Mouse (Mus musculus) limb, embryonic 12.5 days (tissue): ENCODE data around the gene 1110057P08Rik. TPM values are rescaled to one million over a fixed set of nuclear protein-coding genes. Genes with fewer than 3 reads are reported as not detected.
"Not testable (repeated sequence)": the region's sequence is repeated elsewhere in the genome, so short reads cannot be mapped to it uniquely, and the experiment has no call there.

Source experiments
- ATAC-seq: fragments of 200-750 bp; cut with Nextera tagmentation; 2 replicates; pipeline ENCODE4 v1.8.0; 2017; ENCODE audit warnings: low read depth, moderate TSS enrichment; ENCODE audit not compliant: insufficient number of reproducible peaks, insufficient read depth, low FRiP score, low TSS enrichment
- H3K27ac ChIP-seq: fragments of 300-500 bp; sonication (generic); 2 replicates; pipeline ENCODE4 v1.5.1; 2016; ENCODE audit warnings: mild to moderate bottlenecking, moderate library complexity
- H3K27me3 ChIP-seq: fragments of 300-500 bp; sonication (generic); 2 replicates; pipeline ENCODE4 v1.6.1; 2016; ENCODE audit warnings: mild to moderate bottlenecking, moderate library complexity
- H3K36me3 ChIP-seq: fragments of 300-500 bp; sonication (generic); 2 replicates; pipeline ENCODE4 v1.6.1; 2016; ENCODE audit warnings: mild to moderate bottlenecking, moderate library complexity
- H3K4me1 ChIP-seq: fragments of 300-500 bp; sonication (generic); replicated peaks from 2 replicates; pipeline ENCODE4 v1.6.1; 2016
- H3K4me2 ChIP-seq: fragments of 300-500 bp; sonication (generic); 2 replicates; pipeline ENCODE4 v1.6.1; 2016; ENCODE audit warnings: mild to moderate bottlenecking, moderate library complexity
- H3K4me3 ChIP-seq: fragments of 300-500 bp; sonication (generic); replicated peaks from 2 replicates; pipeline ENCODE4 v1.5.1; 2016; ENCODE audit warnings: mild to moderate bottlenecking
- H3K9ac ChIP-seq: fragments of 300-500 bp; sonication (generic); replicated peaks from 2 replicates; pipeline ENCODE4 v1.6.1; 2016; ENCODE audit warnings: mild to moderate bottlenecking, moderate library complexity
- H3K9me3 ChIP-seq: fragments of 300-500 bp; sonication (generic); 2 replicates; pipeline ENCODE4 v1.6.1; 2016; ENCODE audit warnings: mild to moderate bottlenecking, moderate library complexity
- WGBS: fragments of 180-500 bp; shearing (Covaris S2); methylation state at CpG from one replicate; pipeline ENCODE4 v1.1.7; 2016; 5-methylcytosine and 5-hydroxymethylcytosine counted together
- polyA plus RNA-seq: library from polyadenylated mRNA; unstranded; fragments of >200 nt; fragmentation: Nextera tagmentation; extraction: Ambion mirVana; gene quantifications from 2 replicates; pipeline ENCODE4 v1.2.1, GENCODE M21; 2016

The 1110057P08Rik gene
- polyA plus RNA-seq: not detected in 2 replicates

DNA sequence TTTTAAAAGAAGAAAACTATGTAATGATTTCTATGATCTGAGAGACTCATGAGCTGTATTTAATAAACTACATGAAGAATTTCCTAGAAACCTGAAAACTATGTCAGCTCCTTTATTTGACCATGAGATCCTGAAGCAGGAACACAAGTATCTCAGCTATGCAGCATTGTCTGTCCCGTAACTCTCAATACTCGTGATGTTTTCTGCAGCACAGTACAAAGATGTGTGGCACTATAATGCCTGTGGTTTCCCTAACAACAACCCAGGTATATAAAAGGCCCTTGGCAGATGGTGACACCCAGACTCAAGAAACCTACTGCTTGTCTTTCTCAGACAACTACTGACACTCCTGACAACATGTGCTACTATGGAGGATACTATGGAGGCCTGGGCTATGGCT lies at the start of gene 1110057P08Rik:
1110057P08Rik (plus strand) TSS at position 301 of the 400 bp plus-strand sequence.
- no peaks in the 10 kb centered on the region for H3K4me1 ChIP-seq
- H3K27me3 ChIP-seq: no peaks in the 10 kb centered on the region
- H3K27ac ChIP-seq: no peak within 1 kb of the TSS
- H3K4me3 ChIP-seq: no peak within 1 kb of the TSS
- WGBS: 72% methylated on average over 2 of the region's 2 CpGs
- no peak within 1 kb of the TSS for H3K9ac ChIP-seq
- H3K9me3 ChIP-seq: no peaks in the 10 kb centered on the region
- ATAC-seq: no peak
- H3K36me3 ChIP-seq: no peaks in the 10 kb centered on the region
- H3K4me2 ChIP-seq: no peak within 1 kb of the TSS

DNA sequence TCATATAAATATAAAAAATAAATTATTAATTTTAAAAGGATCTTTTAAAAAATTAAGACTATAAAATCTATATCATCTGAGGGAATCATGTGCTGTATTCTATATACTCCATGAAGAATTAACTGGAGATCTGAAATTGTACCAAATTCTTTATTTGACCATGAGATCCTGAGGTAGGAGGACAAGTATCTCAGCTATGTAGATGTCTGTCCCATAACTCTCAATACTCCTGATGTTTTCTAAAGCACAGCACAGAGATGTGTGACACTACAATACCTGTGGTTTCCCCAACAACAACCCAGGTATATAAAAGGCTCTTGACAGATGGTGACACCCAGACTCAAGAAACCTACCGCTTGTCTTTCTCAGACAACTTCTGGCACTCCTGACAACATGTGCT lies 34.0 kb upstream of the 1110057P08Rik start, which contains the start of gene Gm6358:
Gm6358 (plus strand) TSS at position 301 of the 400 bp plus-strand sequence.
- Histone ChIP-seq H3K4me2 (no peak within 1 kb of the TSS), H3K27me3 (no peaks in the 10 kb centered on the region), H3K9ac (no peak within 1 kb of the TSS), H3K4me3 (no peak within 1 kb of the TSS), H3K4me1 (no peaks in the 10 kb centered on the region), H3K27ac (no peak within 1 kb of the TSS), H3K36me3 (no peaks in the 10 kb centered on the region), H3K9me3 (no peaks in the 10 kb centered on the region)
- 91% methylated on average over 1 of the region's 1 CpGs for WGBS
- no peak for ATAC-seq

DNA sequence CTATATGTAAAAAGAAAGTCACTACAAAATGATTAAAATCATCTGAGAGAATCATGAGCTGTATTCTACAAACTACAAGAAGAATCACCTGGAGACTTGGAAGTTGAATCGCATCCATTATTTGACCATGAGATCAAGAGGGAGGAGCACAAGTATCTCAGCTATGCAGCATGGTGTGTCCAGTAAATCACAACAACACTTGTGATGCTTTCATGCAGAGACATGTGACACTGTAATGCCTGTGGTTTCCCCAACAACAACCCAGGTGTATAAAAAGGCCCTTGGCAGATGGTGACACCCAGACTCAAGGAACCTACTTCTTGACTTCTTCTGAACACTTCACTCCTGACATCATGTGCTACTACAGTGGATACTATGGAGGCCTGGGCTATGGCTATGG lies 23.7 kb upstream of the 1110057P08Rik start, which contains the start of gene Gm10061:
Gm10061 (plus strand) TSS at position 301 of the 400 bp plus-strand sequence.
- H3K4me1 ChIP-seq: no peaks in the 10 kb centered on the region
- H3K4me3 ChIP-seq: no peak within 1 kb of the TSS
- H3K27me3 ChIP-seq: no peaks in the 10 kb centered on the region
- no peaks in the 10 kb centered on the region for H3K36me3 ChIP-seq
- H3K4me2 ChIP-seq: no peak within 1 kb of the TSS
- H3K27ac ChIP-seq: no peak within 1 kb of the TSS
- no peak for ATAC-seq
- no peak within 1 kb of the TSS for H3K9ac ChIP-seq
- WGBS: 95% methylated on average over 1 of the region's 1 CpGs
- H3K9me3 ChIP-seq: no peaks in the 10 kb centered on the region

DNA sequence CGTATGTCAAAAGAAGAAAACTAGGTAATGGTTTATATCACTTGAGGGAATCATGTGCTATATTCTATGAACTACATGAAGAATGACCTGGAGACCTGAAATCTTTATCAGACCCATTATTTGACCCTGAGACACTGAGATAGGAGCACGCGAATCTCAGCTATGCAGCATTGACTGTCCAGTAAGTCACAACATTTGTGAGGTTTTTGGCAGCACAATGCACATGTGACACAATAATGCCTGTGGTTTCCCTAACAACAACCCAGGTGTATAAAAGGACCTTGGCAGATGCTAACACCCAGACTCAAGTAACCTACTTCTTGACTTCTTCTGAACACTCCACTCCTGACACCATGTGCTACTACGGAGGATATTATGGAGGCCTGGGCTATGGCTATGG lies 16.9 kb upstream of the 1110057P08Rik start, which contains the start of gene Gm9789:
Gm9789 (plus strand) TSS at position 301 of the 400 bp plus-strand sequence.
- Histone ChIP-seq H3K27ac (no peak within 1 kb of the TSS), H3K9me3 (no peaks in the 10 kb centered on the region)
- 85% methylated on average over 4 of the region's 4 CpGs for WGBS

DNA sequence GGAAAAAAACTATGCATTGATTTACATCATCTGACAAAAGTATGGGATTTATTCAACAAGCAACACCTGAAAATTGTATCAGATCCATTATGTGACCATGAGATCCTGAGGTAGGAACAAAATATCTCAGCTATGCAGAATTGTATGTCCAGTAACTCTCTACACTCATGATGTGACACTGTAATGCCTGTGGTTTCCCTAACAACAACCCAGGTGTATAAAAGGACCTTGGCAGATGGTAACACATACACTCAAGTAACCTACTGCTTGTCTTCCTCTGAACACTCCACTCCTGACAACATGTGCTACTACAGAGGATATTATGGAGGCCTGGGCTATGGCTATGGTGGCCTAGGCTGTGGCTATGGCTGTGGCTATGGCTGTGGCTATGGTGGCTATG lies 5.3 kb upstream of the 1110057P08Rik start, which contains the start of gene Gm7735:
Gm7735 (plus strand) TSS at position 301 of the 400 bp plus-strand sequence.
- H3K4me3 ChIP-seq, H3K4me2 ChIP-seq, H3K4me1 ChIP-seq, H3K9me3 ChIP-seq, H3K9ac ChIP-seq, H3K27ac ChIP-seq, ATAC-seq, H3K36me3 ChIP-seq, H3K27me3 ChIP-seq: not testable (repeated sequence)

More for the DNA sequence above, 16.9 kb upstream of the 1110057P08Rik start, which contains the start of gene Gm9789:
- no peak within 1 kb of the TSS for H3K4me2 ChIP-seq
- no peaks in the 10 kb centered on the region for H3K36me3 ChIP-seq
- no peaks in the 10 kb centered on the region for H3K4me1 ChIP-seq
- no peak for ATAC-seq
- no peak within 1 kb of the TSS for H3K9ac ChIP-seq
- H3K4me3 ChIP-seq: no peak within 1 kb of the TSS
- H3K27me3 ChIP-seq: no peaks in the 10 kb centered on the region

DNA sequence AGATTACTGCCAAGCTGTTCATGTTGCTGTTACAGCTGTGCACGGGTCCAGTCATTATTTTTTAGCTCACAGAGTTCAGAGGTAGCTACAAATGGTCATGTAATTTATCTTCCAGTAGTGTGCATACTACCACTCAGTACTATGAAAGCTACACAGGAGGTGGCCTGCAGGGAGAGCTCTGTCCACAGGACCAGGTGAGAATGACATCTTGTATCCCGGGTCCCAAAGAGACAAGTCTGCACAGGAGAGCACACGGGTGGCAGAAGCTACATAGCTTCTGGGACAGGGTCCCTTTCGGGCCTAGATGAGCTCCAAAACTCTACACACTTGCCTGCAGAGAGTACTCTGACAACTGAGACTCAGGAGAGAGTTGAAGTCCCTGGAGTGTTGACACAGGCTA lies 14.1 kb downstream of the 1110057P08Rik start:
- Histone ChIP-seq H3K4me1 (no peaks in the 10 kb centered on the region), H3K27me3 (no peaks in the 10 kb centered on the region), H3K36me3 (no peaks in the 10 kb centered on the region), H3K4me3 (no peak overlapping the region), H3K27ac (no peak overlapping the region), H3K9me3 (no peaks in the 10 kb centered on the region), H3K4me2 (no peak overlapping the region), H3K9ac (no peak overlapping the region)
- no peak for ATAC-seq
- 79% methylated on average over 4 of the region's 4 CpGs for WGBS

DNA sequence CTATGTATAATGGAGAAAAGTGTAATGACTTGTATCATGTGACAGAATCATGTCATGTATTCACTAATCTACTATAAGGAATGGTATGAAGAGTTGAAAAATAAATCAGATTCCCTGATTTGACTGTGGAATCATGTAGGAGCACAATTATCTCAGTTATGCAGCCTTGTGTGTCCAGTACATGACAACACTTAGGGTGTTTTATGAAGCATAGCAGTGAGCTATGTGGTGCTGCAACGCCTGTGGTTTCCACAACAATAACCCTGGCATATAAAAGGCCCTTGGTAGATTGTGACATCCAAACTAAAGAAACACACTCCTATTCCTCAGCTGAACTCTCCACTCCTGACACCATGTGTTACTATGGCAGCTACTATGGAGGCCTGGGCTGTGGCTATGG lies 31.0 kb downstream of the 1110057P08Rik start, which contains the start of gene Krtap20-2:
Krtap20-2 (plus strand) TSS at position 301 of the 400 bp plus-strand sequence.
- H3K27me3 ChIP-seq: no peaks in the 10 kb centered on the region
- ATAC-seq: no peak
- H3K4me3 ChIP-seq: no peak within 1 kb of the TSS
- no peaks in the 10 kb centered on the region for H3K36me3 ChIP-seq
- no peaks in the 10 kb centered on the region for H3K4me1 ChIP-seq
- H3K4me2 ChIP-seq: no peak within 1 kb of the TSS
- no peaks in the 10 kb centered on the region for H3K9me3 ChIP-seq
- H3K27ac ChIP-seq: no peak within 1 kb of the TSS
- 67% methylated on average over 1 of the region's 1 CpGs for WGBS
- no peak within 1 kb of the TSS for H3K9ac ChIP-seq

Other genes with a start within 250 kb of the 1110057P08Rik start
- gene Krtap19-9b, start 242.5 kb upstream of the 1110057P08Rik start, polyA plus RNA-seq: not detected in 2 replicates
- gene Krtap16-3, start 211.9 kb upstream of the 1110057P08Rik start, polyA plus RNA-seq: not detected in 2 replicates
- gene Krtap22-2, start 164.0 kb upstream of the 1110057P08Rik start, polyA plus RNA-seq: not detected in 2 replicates
- not detected in 2 replicates for gene Gm10229, start 159.5 kb upstream of the 1110057P08Rik start, polyA plus RNA-seq
- not detected in 2 replicates for gene Krtap6-1, start 143.0 kb upstream of the 1110057P08Rik start, polyA plus RNA-seq
- not detected in 2 replicates for gene Gm10228, start 133.3 kb upstream of the 1110057P08Rik start, polyA plus RNA-seq
- gene Krtap6-5, start 126.9 kb upstream of the 1110057P08Rik start, polyA plus RNA-seq: not detected in 2 replicates
- not detected in 2 replicates for gene 1110025L11Rik, start 110.7 kb upstream of the 1110057P08Rik start, polyA plus RNA-seq
- gene Krtap6-3, start 90.7 kb upstream of the 1110057P08Rik start, polyA plus RNA-seq: not detected in 2 replicates
- not detected in 2 replicates for gene Gm6358, start 33.9 kb upstream of the 1110057P08Rik start, polyA plus RNA-seq
- gene Gm10061, start 23.6 kb upstream of the 1110057P08Rik start, polyA plus RNA-seq: not detected in 2 replicates
- not detected in 2 replicates for gene Gm9789, start 16.8 kb upstream of the 1110057P08Rik start, polyA plus RNA-seq
- gene Gm7735, start 5.2 kb upstream of the 1110057P08Rik start, polyA plus RNA-seq: not detected in 2 replicates
- not detected in 2 replicates for gene Krtap20-2, start 31.1 kb downstream of the 1110057P08Rik start, polyA plus RNA-seq
- gene Krtap21-1, start 229.1 kb downstream of the 1110057P08Rik start, polyA plus RNA-seq: not detected in 2 replicates
- not detected in 2 replicates for gene Krtap6-2, start 245.4 kb downstream of the 1110057P08Rik start, polyA plus RNA-seq